Mouse (Mus musculus): ENCODE data around the gene Htr1f.

Gene Htr1f

GRCm38 (mm10) chr16:64973533-64974305 lies 131.9 kb downstream of the Htr1f start:
- no peak for DNase-seq (ENCODE audit: low spot score in 2 of 2)

- DNase-seq (ENCODE audit: low spot score in 2 of 2) = no peak
These were observed 144.0 kb downstream of the Htr1f start for GRCm38 (mm10) chr16:64961690-64962089.

- DNase-seq (ENCODE audit: low spot score in 2 of 2) = no peak
These were observed 163.9 kb downstream of the Htr1f start for GRCm38 (mm10) chr16:64941646-64942195.

GRCm38 (mm10) chr16:64934793-64935192 lies 170.9 kb downstream of the Htr1f start:
- no peak for DNase-seq (ENCODE audit: low spot score in 2 of 2)

- DNase-seq (ENCODE audit: low spot score in 2 of 2) = no peak
These were observed 171.6 kb downstream of the Htr1f start for GRCm38 (mm10) chr16:64934011-64934410.

GRCm38 (mm10) chr16:64923500-64923899 lies 182.2 kb downstream of the Htr1f start:
- DNase-seq (ENCODE audit: low spot score in 2 of 2) = no peak

GRCm38 (mm10) chr16:64908747-64909146 lies 196.9 kb downstream of the Htr1f start:
- no peak for DNase-seq (ENCODE audit: low spot score in 2 of 2)

GRCm38 (mm10) chr16:64907112-64907511 lies 198.5 kb downstream of the Htr1f start:
- no peak for DNase-seq (ENCODE audit: low spot score in 2 of 2)

GRCm38 (mm10) chr16:64903328-64903727 lies 202.3 kb downstream of the Htr1f start:
- no peak for DNase-seq (ENCODE audit: low spot score in 2 of 2)

- no peak for DNase-seq (ENCODE audit: low spot score in 2 of 2)
These were observed 206.6 kb downstream of the Htr1f start for GRCm38 (mm10) chr16:64899084-64899483.

- DNase-seq (ENCODE audit: low spot score in 2 of 2) = no peak
These were observed 216.2 kb downstream of the Htr1f start for GRCm38 (mm10) chr16:64889496-64889895.

GRCm38 (mm10) chr16:64885547-64885946 lies 220.1 kb downstream of the Htr1f start:
- DNase-seq (ENCODE audit: low spot score in 2 of 2) = no peak

GRCm38 (mm10) chr16:64885142-64885541 lies 220.5 kb downstream of the Htr1f start:
- DNase-seq (ENCODE audit: low spot score in 2 of 2) = no peak

GRCm38 (mm10) chr16:64884420-64884838 lies 221.2 kb downstream of the Htr1f start:
- DNase-seq (ENCODE audit: low spot score in 2 of 2) = no peak

- no peak for DNase-seq (ENCODE audit: low spot score in 2 of 2)
These were observed 221.8 kb downstream of the Htr1f start for GRCm38 (mm10) chr16:64883896-64884295.

GRCm38 (mm10) chr16:64881442-64881841 lies 224.2 kb downstream of the Htr1f start:
- no peak for DNase-seq (ENCODE audit: low spot score in 2 of 2)

- DNase-seq (ENCODE audit: low spot score in 2 of 2) = no peak
These were observed 224.7 kb downstream of the Htr1f start for GRCm38 (mm10) chr16:64880986-64881385.

GRCm38 (mm10) chr16:64879735-64880134 lies 225.9 kb downstream of the Htr1f start:
- DNase-seq (ENCODE audit: low spot score in 2 of 2) = no peak

GRCm38 (mm10) chr16:64878611-64879132 lies 227.0 kb downstream of the Htr1f start:
- DNase-seq (ENCODE audit: low spot score in 2 of 2) = no peak

- no peak for DNase-seq (ENCODE audit: low spot score in 2 of 2)
These were observed 228.3 kb downstream of the Htr1f start for GRCm38 (mm10) chr16:64877314-64877713.

- DNase-seq (ENCODE audit: low spot score in 2 of 2) = no peak
These were observed 228.9 kb downstream of the Htr1f start for GRCm38 (mm10) chr16:64876631-64877265.

GRCm38 (mm10) chr16:64875822-64876221 lies 229.8 kb downstream of the Htr1f start:
- DNase-seq (ENCODE audit: low spot score in 2 of 2) = no peak

- no peak for DNase-seq (ENCODE audit: low spot score in 2 of 2)
These were observed 230.3 kb downstream of the Htr1f start for GRCm38 (mm10) chr16:64875384-64875783.

Measured in urinary bladder, adult 18-20 months (tissue).